Mouse (Mus musculus) forebrain, embryonic 13.5 days (tissue): ENCODE measurements around the gene Noxa1. TPM values are rescaled to one million over a fixed set of nuclear protein-coding genes. Genes with fewer than 3 reads are reported as not detected.

ENCODE experiments used
- ATAC-seq: fragments of 200-750 bp; cut with Nextera tagmentation; 2 replicates; pipeline ENCODE4 v1.8.0; 2017
- H3K27ac ChIP-seq: fragments of 300-500 bp; sonication (generic); 2 replicates; pipeline ENCODE4 v1.5.1; 2015; ENCODE audit warnings: inconsistent platforms, mild to moderate bottlenecking, moderate library complexity
- H3K27me3 ChIP-seq: fragments of 300-500 bp; sonication (generic); 2 replicates; pipeline ENCODE4 v1.6.1; 2015; ENCODE audit warnings: mild to moderate bottlenecking, inconsistent platforms
- H3K36me3 ChIP-seq: fragments of 300-500 bp; sonication (generic); 2 replicates; pipeline ENCODE4 v1.6.1; 2015; ENCODE audit warnings: mild to moderate bottlenecking, inconsistent platforms; ENCODE audit not compliant: poor library complexity, severe bottlenecking
- H3K4me1 ChIP-seq: fragments of 300-500 bp; sonication (generic); 2 replicates; pipeline ENCODE4 v1.6.1; 2015; ENCODE audit warnings: inconsistent platforms
- H3K4me2 ChIP-seq: fragments of 300-500 bp; sonication (generic); 2 replicates; pipeline ENCODE4 v1.6.1; 2015; ENCODE audit warnings: inconsistent platforms, mild to moderate bottlenecking, moderate library complexity
- H3K4me3 ChIP-seq: fragments of 300-500 bp; sonication (generic); 2 replicates; pipeline ENCODE4 v1.5.1; 2015; ENCODE audit warnings: mild to moderate bottlenecking, inconsistent platforms
- H3K9ac ChIP-seq: fragments of 300-500 bp; sonication (generic); 2 replicates; pipeline ENCODE4 v1.6.1; 2015; ENCODE audit warnings: mild to moderate bottlenecking, inconsistent platforms
- H3K9me3 ChIP-seq: fragments of 300-500 bp; sonication (generic); replicated peaks from 2 replicates; pipeline ENCODE4 v1.6.1; 2016; ENCODE audit warnings: inconsistent platforms
- WGBS: fragments of 180-500 bp; shearing (Covaris S2); methylation state at CpG from one replicate; pipeline ENCODE4 v1.1.7; 2015; 5-methylcytosine and 5-hydroxymethylcytosine counted together
- polyA plus RNA-seq: library from polyadenylated mRNA; unstranded; fragments of >200 nt; fragmentation: Nextera tagmentation; extraction: Ambion mirVana; gene quantifications from 2 replicates; pipeline ENCODE4 v1.2.1, GENCODE M21; 2015

Gene Noxa1
- polyA plus RNA-seq, 1 experiment from 2014 or later = not detected

DNA sequence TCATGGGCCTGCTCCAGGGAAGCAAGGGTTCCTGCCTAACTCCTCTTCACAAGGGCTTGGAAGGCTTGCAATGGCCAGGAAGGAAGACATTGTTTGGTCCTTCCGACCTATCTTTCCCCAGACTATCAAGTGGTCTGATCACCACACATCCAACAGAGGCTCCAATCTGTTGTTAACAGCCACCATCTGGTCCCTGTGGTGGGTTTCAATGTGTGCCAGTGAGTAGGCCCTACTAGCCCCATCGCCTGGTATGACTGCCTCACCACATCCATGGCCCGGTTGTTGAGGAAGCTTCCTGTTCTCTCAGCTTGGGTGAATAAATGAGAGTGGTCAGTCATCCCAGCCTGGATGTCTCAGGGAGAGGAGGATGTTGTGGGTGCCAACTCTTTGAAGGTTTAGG is 6.3 kb downstream of the Noxa1 start:
- ATAC-seq = no peak
- no peaks in the 10 kb centered on the region for H3K36me3 ChIP-seq
- no peaks in the 10 kb centered on the region for H3K9me3 ChIP-seq
- no peak overlapping the region for H3K9ac ChIP-seq
- no peak overlapping the region for H3K4me3 ChIP-seq
- no peaks in the 10 kb centered on the region for H3K4me1 ChIP-seq
- no peak overlapping the region for H3K27ac ChIP-seq
- 80% methylated on average over 3 of the region's 3 CpGs for WGBS
- 0 out of 2 replicates have a peak, but pooled peaks cover 5% of the 10 kb centered on the region for H3K27me3 ChIP-seq
- H3K4me2 ChIP-seq = no peak overlapping the region

DNA sequence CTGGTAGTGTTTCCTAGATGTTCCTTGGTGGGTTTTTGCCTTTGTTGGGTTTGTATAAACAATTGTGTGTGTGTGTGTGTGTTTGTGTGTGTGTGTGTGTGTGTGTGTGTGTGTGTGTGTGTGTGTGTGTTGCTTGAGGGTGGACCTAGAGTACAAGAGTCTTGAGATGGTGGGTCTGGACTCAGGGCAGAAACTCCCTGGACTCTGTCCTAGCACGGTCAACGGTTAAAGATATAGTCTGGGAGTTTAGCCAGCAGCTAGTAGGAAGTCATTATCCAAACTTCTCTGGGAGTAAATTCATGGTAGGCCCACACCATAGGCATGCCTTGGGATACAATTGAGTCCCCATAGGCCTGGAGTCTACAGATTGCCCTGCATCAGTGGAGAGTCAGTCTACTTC is 7.1 kb downstream of the Noxa1 start:
- Histone ChIP-seq H3K4me1 (no peaks in the 10 kb centered on the region), H3K27ac (no peak overlapping the region), H3K4me2 (no peak overlapping the region), H3K27me3 (0 out of 2 replicates have a peak, but pooled peaks cover 5% of the 10 kb centered on the region), H3K4me3 (no peak overlapping the region), H3K36me3 (no peaks in the 10 kb centered on the region), H3K9ac (no peak overlapping the region), H3K9me3 (no peaks in the 10 kb centered on the region)
- ATAC-seq = no peak
- 97% methylated on average over 2 of the region's 2 CpGs for WGBS

DNA sequence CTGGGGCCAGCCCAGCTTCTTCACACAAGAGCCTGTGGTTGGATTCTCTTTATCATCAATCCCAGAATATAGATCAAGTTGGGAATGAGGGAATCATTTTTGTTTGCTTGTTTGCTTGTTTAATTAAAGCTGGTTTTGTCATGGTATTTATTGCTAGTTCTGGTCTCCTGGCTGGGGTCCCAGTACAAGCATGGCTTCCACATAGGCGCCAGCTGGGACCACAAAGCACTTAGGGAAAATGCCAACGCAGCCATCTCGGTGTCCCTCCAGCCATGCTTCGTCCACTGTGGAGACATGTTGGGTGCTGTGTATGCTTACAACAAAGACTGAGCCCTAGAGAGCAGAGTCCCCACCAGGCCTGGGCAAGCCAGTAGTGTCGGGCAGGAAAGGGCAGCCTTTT is 9.4 kb downstream of the Noxa1 start:
- H3K4me3 ChIP-seq = no peak overlapping the region
- no peaks in the 10 kb centered on the region for H3K4me1 ChIP-seq
- H3K27me3 ChIP-seq = no peaks in the 10 kb centered on the region
- H3K36me3 ChIP-seq = no peaks in the 10 kb centered on the region
- H3K4me2 ChIP-seq = no peak overlapping the region
- WGBS = 84% methylated on average over 5 of the region's 5 CpGs
- no peak overlapping the region for H3K9ac ChIP-seq
- H3K27ac ChIP-seq = no peak overlapping the region
- no peak for ATAC-seq
- H3K9me3 ChIP-seq = no peaks in the 10 kb centered on the region

DNA sequence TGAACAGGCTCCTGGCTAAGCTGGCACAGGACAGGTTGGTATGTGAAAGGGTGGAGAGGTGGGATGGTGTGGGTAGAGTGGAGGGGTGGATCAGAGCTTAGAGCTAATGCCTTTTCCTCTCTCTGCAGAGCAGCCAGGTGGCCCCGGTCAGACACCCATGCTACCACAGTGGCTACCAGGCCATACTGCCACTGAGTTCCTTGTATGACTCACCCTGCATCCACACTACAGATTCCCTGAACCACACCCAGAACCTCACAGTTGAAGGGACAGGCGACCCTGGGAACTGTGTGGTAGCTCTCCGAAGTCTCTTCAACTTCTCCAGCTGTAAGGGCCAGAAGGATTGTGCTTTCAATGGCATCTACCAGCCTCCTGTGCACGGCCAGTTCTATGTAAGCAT is 11.3 kb downstream of the Noxa1 start:
- no peak overlapping the region for H3K4me2 ChIP-seq
- no peak for ATAC-seq
- no peaks in the 10 kb centered on the region for H3K36me3 ChIP-seq
- H3K9ac ChIP-seq = no peak overlapping the region
- no peaks in the 10 kb centered on the region for H3K9me3 ChIP-seq
- H3K4me1 ChIP-seq = no peaks in the 10 kb centered on the region
- WGBS = 80% methylated on average over 4 of the region's 4 CpGs
- no peak overlapping the region for H3K4me3 ChIP-seq
- no peaks in the 10 kb centered on the region for H3K27me3 ChIP-seq
- no peak overlapping the region for H3K27ac ChIP-seq

DNA sequence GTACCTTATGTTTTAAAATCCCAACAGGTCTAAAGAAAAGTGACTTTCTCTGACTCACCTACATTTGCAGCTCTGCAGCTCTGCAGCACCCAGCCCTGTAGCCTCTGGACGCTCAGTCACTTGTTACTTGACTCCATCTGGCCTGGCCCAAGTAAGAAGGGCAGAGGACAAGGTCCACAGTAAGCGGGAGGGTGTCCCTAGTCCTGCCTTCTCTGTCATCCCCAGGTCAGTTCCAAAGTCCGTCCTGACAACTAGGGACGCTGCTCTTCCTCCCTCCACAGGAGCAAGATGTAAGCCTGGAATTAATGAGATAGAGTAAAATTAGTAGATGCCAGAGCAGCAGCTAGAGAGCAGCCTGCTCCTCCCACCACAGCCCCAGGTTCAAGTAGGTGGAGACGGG is 14.9 kb downstream of the Noxa1 start, which contains the start of gene Entpd8:
Gene Entpd8 (plus strand): TSS at position 229 of the 400 bp plus-strand sequence.
- WGBS = 66% methylated on average over 5 of the region's 5 CpGs
- no peaks in the 10 kb centered on the region for H3K4me1 ChIP-seq

DNA sequence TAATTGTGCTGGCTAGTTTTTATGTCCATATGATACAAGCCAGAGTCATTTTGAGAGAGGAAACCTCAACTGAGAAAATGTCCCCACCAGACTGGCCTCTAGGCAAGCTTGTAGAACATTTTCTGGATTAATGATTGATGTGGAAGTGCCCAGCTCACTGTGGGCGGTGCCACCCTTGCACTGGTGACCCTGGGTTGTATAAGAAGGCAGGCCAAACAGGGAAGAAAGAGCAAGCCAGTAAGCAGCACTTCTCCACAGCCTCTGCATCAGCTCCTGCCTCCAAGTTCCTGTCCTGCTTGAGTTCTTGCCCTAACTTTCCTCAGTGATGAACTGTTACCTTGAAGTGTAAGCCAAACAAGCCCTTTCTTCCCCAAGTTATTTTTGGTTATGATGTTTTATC is 16.0 kb downstream of the Noxa1 start:
- no peak overlapping the region for H3K9ac ChIP-seq
- no peak overlapping the region for H3K27ac ChIP-seq
- 71% methylated on average over 1 of the region's 1 CpGs for WGBS
- H3K4me2 ChIP-seq = no peak overlapping the region
- H3K27me3 ChIP-seq = no peaks in the 10 kb centered on the region
- no peak for ATAC-seq
- H3K4me1 ChIP-seq = no peaks in the 10 kb centered on the region
- no peaks in the 10 kb centered on the region for H3K36me3 ChIP-seq
- H3K9me3 ChIP-seq = no peaks in the 10 kb centered on the region
- H3K4me3 ChIP-seq = no peak overlapping the region

More for the DNA sequence above, 14.9 kb downstream of the Noxa1 start, which contains the start of gene Entpd8:
- H3K27me3 ChIP-seq = no peaks in the 10 kb centered on the region
- no peak within 1 kb of the TSS for H3K9ac ChIP-seq
- H3K9me3 ChIP-seq = no peaks in the 10 kb centered on the region
- H3K36me3 ChIP-seq = no peaks in the 10 kb centered on the region
- H3K4me3 ChIP-seq = no peak within 1 kb of the TSS
- no peak for ATAC-seq
- no peak within 1 kb of the TSS for H3K27ac ChIP-seq
- no peak within 1 kb of the TSS for H3K4me2 ChIP-seq

DNA sequence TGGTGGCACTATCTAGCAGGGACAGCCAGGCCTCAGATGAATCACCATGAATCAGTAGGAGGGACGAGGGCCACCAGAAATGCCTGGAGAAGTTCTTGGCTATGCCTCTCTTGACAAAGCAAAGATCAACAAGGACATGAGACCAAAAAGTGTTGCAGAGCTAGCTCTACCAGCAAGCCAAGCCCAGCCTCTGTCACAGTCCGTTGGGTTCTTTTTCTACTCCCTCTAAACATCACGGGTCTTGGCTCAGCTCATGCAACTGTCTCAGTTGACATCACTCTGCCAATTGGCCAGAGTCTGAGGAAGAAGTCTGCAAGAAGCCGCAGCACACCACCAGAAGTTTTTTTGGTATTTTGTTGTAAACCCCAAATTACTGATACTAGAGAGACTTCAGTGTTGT is 19.4 kb downstream of the Noxa1 start:
- Histone ChIP-seq H3K27me3 (no peaks in the 10 kb centered on the region), H3K27ac (no peak overlapping the region), H3K4me3 (no peak overlapping the region), H3K4me1 (no peaks in the 10 kb centered on the region), H3K36me3 (no peaks in the 10 kb centered on the region), H3K4me2 (no peak overlapping the region), H3K9me3 (no peaks in the 10 kb centered on the region), H3K9ac (no peak overlapping the region)
- 73% methylated on average over 4 of the region's 4 CpGs for WGBS
- ATAC-seq = no peak

DNA sequence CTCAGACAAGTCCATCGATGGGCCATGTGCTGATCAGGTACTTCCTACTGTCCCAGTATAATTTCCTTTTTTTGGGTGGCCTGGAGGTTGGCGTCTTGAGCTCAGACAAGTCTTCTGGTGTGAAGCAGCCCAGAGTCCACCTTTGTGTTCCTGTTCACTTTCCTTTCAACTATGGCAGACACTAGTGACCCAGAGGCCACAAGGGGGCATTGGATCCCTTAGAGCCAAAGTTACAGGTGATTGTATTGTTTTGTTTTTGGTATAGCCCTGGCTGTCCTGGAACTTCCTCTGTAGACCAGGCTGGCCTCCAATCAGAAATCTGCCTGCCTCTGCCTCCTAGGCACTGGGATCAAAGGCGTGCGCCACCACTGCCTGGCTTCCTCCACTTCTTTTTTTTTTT is 22.6 kb downstream of the Noxa1 start:
- no peaks in the 10 kb centered on the region for H3K9me3 ChIP-seq
- H3K4me3 ChIP-seq = no peak overlapping the region
- ATAC-seq = no peak
- no peak overlapping the region for H3K9ac ChIP-seq
- no peaks in the 10 kb centered on the region for H3K4me1 ChIP-seq
- no peaks in the 10 kb centered on the region for H3K36me3 ChIP-seq
- H3K4me2 ChIP-seq = no peak overlapping the region
- H3K27me3 ChIP-seq = no peaks in the 10 kb centered on the region
- H3K27ac ChIP-seq = no peak overlapping the region
- WGBS = 87% methylated on average over 4 of the region's 4 CpGs

DNA sequence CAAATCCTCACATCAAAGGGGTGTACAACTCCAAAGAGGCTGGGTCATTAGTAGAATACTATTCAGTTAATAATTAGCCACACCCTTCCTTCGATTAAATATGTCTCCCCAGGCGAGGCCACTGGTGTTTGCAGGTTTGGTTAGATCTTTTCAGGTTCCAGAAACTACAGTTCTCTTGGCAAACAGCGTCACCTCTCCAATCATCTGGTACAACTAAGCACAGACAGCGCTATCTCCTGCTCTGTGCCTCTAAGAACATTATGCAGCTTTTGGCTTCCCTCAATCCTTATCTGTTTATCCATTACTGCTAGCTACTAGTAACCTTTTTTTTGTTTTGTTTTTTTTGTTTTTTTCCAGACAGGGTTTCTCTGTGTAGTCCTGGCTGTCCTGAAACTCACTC is 25.4 kb downstream of the Noxa1 start:
- no peaks in the 10 kb centered on the region for H3K27me3 ChIP-seq
- no peaks in the 10 kb centered on the region for H3K36me3 ChIP-seq
- WGBS = 60% methylated on average over 4 of the region's 4 CpGs
- no peak overlapping the region for H3K9ac ChIP-seq
- H3K27ac ChIP-seq = no peak overlapping the region
- H3K9me3 ChIP-seq = no peaks in the 10 kb centered on the region
- no peak for ATAC-seq
- no peak overlapping the region for H3K4me2 ChIP-seq
- H3K4me3 ChIP-seq = no peak overlapping the region
- no peaks in the 10 kb centered on the region for H3K4me1 ChIP-seq

DNA sequence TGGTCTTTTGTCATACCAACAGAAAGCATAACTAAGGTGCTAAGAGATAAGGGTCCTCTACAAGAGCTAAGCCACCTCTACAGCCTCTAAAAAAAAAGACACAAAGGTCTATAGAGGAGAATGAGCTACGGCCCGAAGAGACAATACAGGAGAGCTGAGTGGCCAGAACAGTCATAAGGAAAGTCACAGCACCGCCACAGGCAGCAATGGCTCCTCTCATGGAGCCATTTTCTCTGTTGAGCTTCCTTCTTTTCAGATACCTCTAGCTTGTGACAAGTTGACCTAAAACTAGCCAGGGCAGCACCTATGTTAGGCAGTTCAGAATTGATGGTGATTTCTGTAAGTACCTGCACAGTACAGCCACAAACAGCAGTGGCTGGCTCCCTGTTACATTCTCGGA is 28.4 kb downstream of the Noxa1 start:
- Histone ChIP-seq H3K4me2 (no peak overlapping the region), H3K27me3 (no peaks in the 10 kb centered on the region), H3K9ac (no peak overlapping the region), H3K9me3 (no peaks in the 10 kb centered on the region), H3K4me1 (no peaks in the 10 kb centered on the region), H3K27ac (no peak overlapping the region), H3K4me3 (no peak overlapping the region), H3K36me3 (peaks cover 19% of the 10 kb centered on the region)
- no peak for ATAC-seq
- WGBS = 75% methylated on average over 4 of the region's 4 CpGs

DNA sequence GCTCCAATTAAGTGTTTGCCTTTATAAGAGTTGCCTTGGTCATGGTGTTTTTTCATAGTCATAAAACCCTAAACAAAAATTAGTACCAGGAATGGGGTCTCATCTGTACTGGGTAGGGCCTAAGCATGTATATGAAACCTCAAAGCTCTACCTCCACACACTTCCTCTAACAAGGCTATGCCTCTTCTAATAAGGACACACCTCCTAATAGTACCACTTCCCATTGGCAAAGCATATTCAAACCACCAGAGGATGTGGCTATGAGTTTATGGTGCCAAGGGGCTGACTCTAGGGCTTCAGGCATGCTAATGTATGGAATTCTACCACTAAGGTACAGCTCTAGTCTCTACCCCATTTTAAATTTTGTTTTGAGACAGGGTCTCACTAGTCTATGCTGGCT is 29.4 kb downstream of the Noxa1 start:
- Histone ChIP-seq H3K4me1 (no peaks in the 10 kb centered on the region), H3K9me3 (no peaks in the 10 kb centered on the region), H3K36me3 (peaks cover 29% of the 10 kb centered on the region), H3K4me2 (no peak overlapping the region), H3K27ac (no peak overlapping the region), H3K27me3 (no peaks in the 10 kb centered on the region), H3K4me3 (no peak overlapping the region), H3K9ac (no peak overlapping the region)
- ATAC-seq = no peak

DNA sequence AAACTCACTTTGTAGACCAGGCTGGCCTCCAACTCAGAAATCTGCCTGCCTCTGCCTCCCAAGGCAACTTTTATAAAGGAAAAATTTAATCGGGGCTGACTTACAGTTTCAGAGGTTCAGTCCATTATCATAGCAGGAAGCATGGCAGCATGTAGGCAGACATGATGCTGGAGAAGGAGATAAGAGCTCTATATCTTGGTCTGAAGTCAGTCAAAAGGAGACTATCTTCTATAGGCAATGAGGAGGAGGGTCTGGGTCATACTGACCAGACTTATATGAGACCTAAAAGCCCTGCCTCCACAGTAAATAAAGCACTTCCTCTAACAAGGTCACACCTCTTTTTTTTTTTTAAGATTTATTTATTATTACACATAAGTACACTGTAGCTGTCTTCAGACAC is 30.7 kb downstream of the Noxa1 start:
- Histone ChIP-seq H3K9ac (no peak overlapping the region), H3K4me1 (no peaks in the 10 kb centered on the region), H3K9me3 (no peaks in the 10 kb centered on the region), H3K36me3 (peaks cover 41% of the 10 kb centered on the region), H3K4me3 (no peak overlapping the region), H3K4me2 (no peak overlapping the region), H3K27me3 (no peaks in the 10 kb centered on the region), H3K27ac (no peak overlapping the region)
- ATAC-seq = no peak
- 93% methylated on average over 1 of the region's 1 CpGs for WGBS

DNA sequence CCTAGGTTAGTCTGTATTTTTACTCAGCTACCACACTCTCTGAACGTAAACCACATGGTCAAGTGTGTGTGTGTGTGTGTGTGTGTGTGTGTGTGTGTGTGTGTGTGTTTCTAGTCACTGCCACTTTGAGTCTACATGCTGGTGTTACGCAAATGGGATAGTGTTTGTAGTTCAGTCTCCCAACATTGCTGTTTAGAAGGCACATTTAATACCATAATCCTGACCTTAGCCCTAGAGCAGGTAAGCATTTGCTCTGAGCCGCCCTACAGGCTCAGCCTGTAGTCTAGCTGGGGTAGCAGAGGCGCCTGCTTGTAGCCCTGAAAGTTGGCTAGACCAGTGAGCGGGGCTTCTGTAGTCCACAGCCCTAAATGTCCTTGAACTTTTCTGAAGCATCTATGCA is 31.4 kb downstream of the Noxa1 start:
- no peak overlapping the region for H3K27ac ChIP-seq
- no peaks in the 10 kb centered on the region for H3K4me1 ChIP-seq
- no peak overlapping the region for H3K4me3 ChIP-seq
- WGBS = 94% methylated on average over 5 of the region's 5 CpGs
- no peaks in the 10 kb centered on the region for H3K9me3 ChIP-seq
- H3K9ac ChIP-seq = no peak overlapping the region
- H3K4me2 ChIP-seq = no peak overlapping the region
- no peaks in the 10 kb centered on the region for H3K27me3 ChIP-seq
- peaks cover 49% of the 10 kb centered on the region for H3K36me3 ChIP-seq
- no peak for ATAC-seq
